Mouse (Mus musculus) liver, embryonic 14.5 days (tissue): ENCODE measurements at regions not wholly inside any gene's neighbourhood (a gene's known extent, or its start where the extent isn't known, plus 50 kb on each side); places are given as distances from the start of the nearest gene placed in this dataset.

Experiments
- CTCF ChIP-seq: IDR thresholded peaks from 2 replicates; pipeline ENCODE4 v1.5.1; 2016; ENCODE audit warnings: antibody characterized with exemption, low read depth, control low read depth
- EP300 ChIP-seq: IDR thresholded peaks from 2 replicates; pipeline ENCODE4 v1.6.1; 2016; ENCODE audit warnings: antibody characterized with exemption, low read depth

- TF ChIP-seq CTCF (no peak), EP300 (no peak)
Observed at GRCm38 (mm10) chr14:25213056-25213455, 245.9 kb upstream of the Zmiz1 start.
